Mouse (Mus musculus): ENCODE measurements at regions not wholly inside any gene's neighbourhood (a gene's known extent, or its start where the extent isn't known, plus 50 kb on each side); places are given as distances from the start of the nearest gene placed in this dataset.

GRCm38 (mm10) chr6:71057209-71057858, 86.9 kb downstream of the Thnsl2 start:
- Histone ChIP-seq H3K27me3 (no peaks in the 10 kb centered on the region), H3K9me3 (no peaks in the 10 kb centered on the region), H3K4me3 (no peak overlapping the region), H3K4me2 (replicated peaks) (no peak overlapping the region), H3K9ac (no peak overlapping the region), H3K27ac (no peak overlapping the region), H3K36me3 (no peaks in the 10 kb centered on the region), H3K4me1 (peaks cover 8% of the 10 kb centered on the region)
- 53% methylated on average over 6 of the region's 6 CpGs for WGBS
- no peak for ATAC-seq (ENCODE audit: low FRiP score, low read depth)

DNA sequence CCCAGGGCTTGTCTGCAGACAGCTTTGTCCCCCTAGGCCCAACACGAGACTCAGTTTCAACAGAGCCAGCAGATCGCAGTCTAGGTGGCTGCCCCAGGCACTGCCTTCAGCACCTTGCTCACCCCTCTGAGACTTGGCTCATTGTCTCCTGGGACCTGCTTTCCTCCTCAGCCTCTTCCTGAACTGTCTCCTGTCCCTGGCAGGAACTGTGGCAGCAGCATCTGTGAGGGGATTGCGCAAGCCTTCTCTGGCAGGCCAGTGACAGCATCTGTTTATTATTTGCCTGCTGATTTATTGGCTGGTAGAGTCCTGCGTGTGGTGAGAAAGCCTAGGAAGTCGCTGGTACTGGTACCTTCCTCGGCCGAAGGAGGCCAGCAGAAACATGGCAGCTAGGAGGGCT, 84.1 kb downstream of the Thnsl2 start:
- H3K9ac ChIP-seq: no peak overlapping the region
- H3K4me3 ChIP-seq: no peak overlapping the region
- peaks cover 8% of the 10 kb centered on the region for H3K4me1 ChIP-seq
- no peaks in the 10 kb centered on the region for H3K27me3 ChIP-seq
- 10% methylated on average over 7 of the region's 7 CpGs for WGBS
- H3K36me3 ChIP-seq: no peaks in the 10 kb centered on the region
- no peak overlapping the region for H3K4me2 ChIP-seq (replicated peaks)
- H3K27ac ChIP-seq: no peak overlapping the region
- no peaks in the 10 kb centered on the region for H3K9me3 ChIP-seq
- 0 out of 2 replicates have a peak, but pooled peaks have one; percentile 28 for ATAC-seq (ENCODE audit: low FRiP score, low read depth)

GRCm38 (mm10) chr6:71062980-71063379, 81.3 kb downstream of the Thnsl2 start:
- WGBS: 77% methylated on average over 4 of the region's 4 CpGs
- H3K4me2 ChIP-seq (replicated peaks): no peak overlapping the region
- no peak overlapping the region for H3K27ac ChIP-seq
- no peaks in the 10 kb centered on the region for H3K9me3 ChIP-seq
- H3K36me3 ChIP-seq: no peaks in the 10 kb centered on the region
- ATAC-seq (ENCODE audit: low FRiP score, low read depth): no peak
- peaks cover 8% of the 10 kb centered on the region for H3K4me1 ChIP-seq
- H3K9ac ChIP-seq: no peak overlapping the region
- no peaks in the 10 kb centered on the region for H3K27me3 ChIP-seq
- no peak overlapping the region for H3K4me3 ChIP-seq

DNA sequence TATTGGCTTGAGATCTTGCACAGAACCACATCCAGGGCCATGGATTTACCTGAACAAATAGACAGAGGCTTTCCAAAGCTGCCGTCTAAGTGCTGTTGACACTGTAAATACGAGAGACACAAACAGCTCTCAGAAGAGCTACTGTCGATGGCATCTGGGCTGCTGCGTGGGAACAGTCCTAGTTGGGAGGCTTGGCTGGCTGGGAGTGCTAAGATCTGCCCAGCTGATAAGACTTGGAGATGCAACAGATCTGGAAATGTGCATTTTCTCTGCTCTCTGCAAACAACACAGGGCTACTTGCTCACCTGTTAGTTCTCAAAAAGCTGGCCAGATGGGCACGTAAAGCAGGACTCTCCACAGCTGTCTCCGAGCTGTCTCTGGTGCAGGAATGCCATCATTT, 78.8 kb downstream of the Thnsl2 start:
- 47% methylated on average over 6 of the region's 6 CpGs for WGBS
- Histone ChIP-seq H3K9me3 (no peaks in the 10 kb centered on the region), H3K4me1 (no peaks in the 10 kb centered on the region; the same call in 1 of the 2 replicates), H3K4me3 (no peak overlapping the region), H3K27ac (no peak overlapping the region), H3K4me2 (replicated peaks) (no peak overlapping the region), H3K9ac (no peak overlapping the region), H3K36me3 (no peaks in the 10 kb centered on the region), H3K27me3 (no peaks in the 10 kb centered on the region)
- no peak for ATAC-seq (ENCODE audit: low FRiP score, low read depth)

DNA sequence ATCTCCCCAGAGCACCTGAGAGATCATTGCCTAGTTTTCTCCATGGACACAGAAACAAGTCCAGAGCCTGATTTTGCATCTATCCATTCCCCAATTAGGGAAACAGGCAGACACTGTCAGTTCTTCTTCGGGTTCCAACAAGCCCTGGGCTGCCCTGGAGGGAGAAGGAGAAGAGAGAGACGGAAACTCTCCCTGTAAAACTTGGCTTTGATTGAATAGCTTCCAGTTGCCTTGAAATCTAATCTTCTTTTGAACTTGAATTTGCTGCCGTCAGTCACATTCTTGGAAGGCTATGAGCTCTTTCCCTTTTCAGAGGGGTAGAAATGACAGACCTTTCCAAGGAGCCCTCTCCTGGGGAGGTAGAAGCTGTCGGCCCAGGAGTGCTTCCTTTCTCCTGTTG, 75.0 kb downstream of the Thnsl2 start:
- no peak for ATAC-seq (ENCODE audit: low FRiP score, low read depth)
- Histone ChIP-seq H3K9me3 (no peaks in the 10 kb centered on the region), H3K9ac (no peak overlapping the region), H3K27ac (no peak overlapping the region), H3K4me3 (no peak overlapping the region), H3K36me3 (no peaks in the 10 kb centered on the region), H3K27me3 (no peaks in the 10 kb centered on the region), H3K4me1 (peaks cover 2% of the 10 kb centered on the region; the same call in 1 of the 2 replicates), H3K4me2 (replicated peaks) (no peak overlapping the region)
- 35% methylated on average over 4 of the region's 4 CpGs for WGBS

GRCm38 (mm10) chr6:71074789-71075191, 69.4 kb downstream of the Thnsl2 start:
- peak; percentile 95 for ATAC-seq (ENCODE audit: low FRiP score, low read depth)
- Histone ChIP-seq H3K4me1 (peaks cover 14% of the 10 kb centered on the region), H3K27me3 (no peaks in the 10 kb centered on the region), H3K9me3 (no peaks in the 10 kb centered on the region), H3K4me3 (no peak overlapping the region), H3K36me3 (no peaks in the 10 kb centered on the region), H3K9ac (no peak overlapping the region), H3K27ac (peak overlapping the region; percentile 80), H3K4me2 (replicated peaks) (no peak overlapping the region)
- WGBS: 14% methylated on average over 5 of the region's 5 CpGs

Measured in limb, embryonic 13.5 days (tissue).